Mouse (Mus musculus): ENCODE measurements around the gene Urad. TPM values are rescaled to one million over a fixed set of nuclear protein-coding genes. Genes with fewer than 3 reads are reported as not detected.

The Urad gene
- total and polyA plus RNA-seq, 3 experiments: not detected

DNA sequence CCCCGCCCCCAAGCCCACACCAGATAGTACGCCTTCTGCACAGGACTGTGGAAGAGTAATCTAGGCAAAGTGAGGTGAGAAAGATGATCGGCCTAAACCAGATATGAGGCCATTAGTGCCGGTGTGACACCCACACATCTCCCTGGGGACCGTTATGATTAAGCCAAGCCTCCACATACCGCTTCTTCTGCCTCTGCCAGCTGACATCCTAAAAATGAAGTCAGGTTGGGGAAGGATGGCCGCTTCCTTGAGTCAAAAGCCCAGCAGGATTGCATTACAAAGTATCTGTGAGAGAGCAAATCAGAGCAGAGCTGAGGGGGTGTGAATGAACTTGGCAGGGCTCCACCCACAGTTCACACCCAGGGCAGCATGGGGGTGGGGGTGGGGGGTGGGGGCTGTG is 10.5 kb upstream of the Urad start:
- Histone ChIP-seq H3K36me3 (ENCODE audit: control insufficient read depth, insufficient read depth, low read length) (no peaks in the 10 kb centered on the region), H3K79me2 (replicated peaks; ENCODE audit: control insufficient read depth, insufficient read depth, low read length) (no peaks in the 10 kb centered on the region), H3K27ac (no peak overlapping the region), H3K4me3 (no peak overlapping the region), H3K9ac (ENCODE audit: low read depth, low read length) (no peak overlapping the region), H3K4me1 (ENCODE audit: control insufficient read depth, insufficient read depth, low read length) (no peaks in the 10 kb centered on the region), H3K27me3 (ENCODE audit: control insufficient read depth, insufficient read depth, low read length) (no peaks in the 10 kb centered on the region)
- intact Hi-C loops (cut with DNase I): no loop called here
- whole genome bisulfite sequencing: 27% methylated on average over 7 of the region's 7 CpGs
- TF ChIP-seq CTCF (IDR thresholded peaks at IDR 0.05) (no peak), EP300 (IDR thresholded peaks at IDR 0.05; ENCODE audit: insufficient read depth, low read depth, low read length) (no peak), POLR2A (IDR thresholded peaks at IDR 0.05; ENCODE audit: insufficient read depth, low read depth, low read length) (no peak)
- DNase-seq: no peak

DNA sequence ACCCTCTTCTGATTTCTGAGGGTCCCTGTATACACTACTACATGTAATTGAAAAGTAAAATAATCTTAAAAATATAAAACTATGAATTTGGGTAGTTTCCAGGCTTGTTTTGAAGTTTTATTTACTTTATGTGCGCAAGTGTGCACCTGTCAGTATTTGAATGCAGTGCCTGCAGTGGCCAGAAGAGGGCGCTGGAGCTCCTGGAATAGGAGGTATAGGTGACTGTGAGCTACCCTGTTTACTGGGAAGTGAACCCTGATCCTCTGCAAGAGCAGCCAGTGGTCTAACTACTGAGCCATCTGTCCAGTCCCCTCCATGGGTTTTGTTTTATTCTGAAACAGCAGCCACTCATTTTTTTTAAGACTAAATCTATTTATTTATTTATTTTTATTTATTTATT is 9.3 kb upstream of the Urad start:
- H3K27ac ChIP-seq: no peak overlapping the region
- H3K27me3 ChIP-seq (ENCODE audit: control insufficient read depth, insufficient read depth, low read length): no peaks in the 10 kb centered on the region
- 40% methylated on average over 2 of the region's 2 CpGs for WGBS
- no peaks in the 10 kb centered on the region for H3K4me1 ChIP-seq (ENCODE audit: control insufficient read depth, insufficient read depth, low read length)
- no peak overlapping the region for H3K9ac ChIP-seq (ENCODE audit: low read depth, low read length)
- H3K4me3 ChIP-seq: no peak overlapping the region
- H3K36me3 ChIP-seq (ENCODE audit: control insufficient read depth, insufficient read depth, low read length): no peaks in the 10 kb centered on the region
- TF ChIP-seq POLR2A (IDR thresholded peaks at IDR 0.05; ENCODE audit: insufficient read depth, low read depth, low read length) (no peak), CTCF (IDR thresholded peaks at IDR 0.05) (peak; percentile 71), EP300 (IDR thresholded peaks at IDR 0.05; ENCODE audit: insufficient read depth, low read depth, low read length) (no peak)
- intact Hi-C loops (cut with DNase I): no loop called here
- DNase-seq: peak in 1 of 2 experiments; percentile 52
- H3K79me2 ChIP-seq (replicated peaks; ENCODE audit: control insufficient read depth, insufficient read depth, low read length): no peaks in the 10 kb centered on the region

DNA sequence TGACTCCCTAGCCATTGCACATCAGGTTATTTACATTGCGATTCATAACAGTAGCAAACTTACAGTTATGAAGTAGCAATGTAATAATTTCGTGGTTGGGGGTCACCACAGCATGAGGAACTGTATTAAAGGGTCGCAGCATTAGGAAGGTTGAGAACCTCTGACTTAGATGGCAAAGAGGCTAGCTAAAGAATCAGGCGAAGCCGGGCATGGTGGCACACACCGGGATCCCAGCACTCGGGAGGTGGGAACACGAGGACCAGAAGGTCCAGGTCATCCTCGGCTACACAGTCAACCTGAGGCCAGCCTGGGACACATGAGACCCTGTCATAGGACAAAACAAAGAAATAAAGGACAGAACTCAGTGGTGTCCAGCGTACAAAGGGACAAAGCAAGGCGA is 7.7 kb upstream of the Urad start:
- H3K27me3 ChIP-seq (ENCODE audit: control insufficient read depth, insufficient read depth, low read length): no peaks in the 10 kb centered on the region
- no peaks in the 10 kb centered on the region for H3K79me2 ChIP-seq (replicated peaks; ENCODE audit: control insufficient read depth, insufficient read depth, low read length)
- H3K9ac ChIP-seq (ENCODE audit: low read depth, low read length): no peak overlapping the region
- intact Hi-C loops (cut with DNase I): no loop called here
- no peak overlapping the region for H3K27ac ChIP-seq
- no peaks in the 10 kb centered on the region for H3K4me1 ChIP-seq (ENCODE audit: control insufficient read depth, insufficient read depth, low read length)
- no peak for DNase-seq
- 78% methylated on average over 11 of the region's 11 CpGs for WGBS
- no peak overlapping the region for H3K4me3 ChIP-seq
- H3K36me3 ChIP-seq (ENCODE audit: control insufficient read depth, insufficient read depth, low read length): no peaks in the 10 kb centered on the region
- TF ChIP-seq EP300 (IDR thresholded peaks at IDR 0.05; ENCODE audit: insufficient read depth, low read depth, low read length): no peak
- TF ChIP-seq CTCF (IDR thresholded peaks at IDR 0.05): no peak
- TF ChIP-seq POLR2A (IDR thresholded peaks at IDR 0.05; ENCODE audit: insufficient read depth, low read depth, low read length): no peak

DNA sequence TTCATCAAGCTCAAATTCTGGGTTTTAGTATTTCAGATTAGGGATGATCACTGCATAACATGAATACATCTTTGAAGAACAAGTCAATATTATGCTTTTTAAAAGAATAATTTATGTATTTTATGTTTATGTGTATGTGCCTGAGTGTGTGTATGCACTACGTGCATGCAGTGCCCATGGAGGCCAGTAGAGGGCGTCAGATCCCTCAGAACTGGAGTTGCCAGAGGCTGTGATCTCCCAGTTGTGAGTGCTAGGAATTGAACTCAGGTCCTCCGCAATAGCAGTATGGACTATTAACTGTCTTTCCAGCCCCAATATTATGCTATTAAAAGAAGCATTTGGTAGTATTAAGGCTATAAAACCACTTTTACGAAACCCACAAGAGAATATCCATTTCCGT is 5.4 kb upstream of the Urad start:
- no peak for DNase-seq
- intact Hi-C loops (cut with DNase I): no loop called here

DNA sequence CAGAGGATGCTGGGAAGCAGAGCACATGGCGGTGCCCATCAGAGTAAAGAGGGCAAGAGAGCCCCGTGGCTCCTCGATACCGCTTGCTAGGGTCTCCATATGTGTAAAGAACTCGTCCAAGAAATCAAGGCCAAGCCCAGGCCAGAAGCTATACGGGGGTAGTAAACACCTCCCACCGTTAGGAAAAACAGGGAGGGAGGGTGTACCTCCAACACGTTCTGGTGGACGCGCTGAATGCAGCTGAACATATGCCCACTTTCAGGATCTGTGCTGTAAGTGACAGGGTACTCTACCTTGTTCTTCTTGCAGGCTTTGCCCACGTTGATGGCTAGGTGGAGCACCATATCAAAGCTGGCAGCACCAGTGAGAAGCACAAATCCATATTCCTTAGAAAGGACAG is 3.7 kb upstream of the Urad start:
- H3K4me3 ChIP-seq: no peak overlapping the region
- no peak for DNase-seq
- no peaks in the 10 kb centered on the region for H3K36me3 ChIP-seq (ENCODE audit: control insufficient read depth, insufficient read depth, low read length)
- no peaks in the 10 kb centered on the region for H3K4me1 ChIP-seq (ENCODE audit: control insufficient read depth, insufficient read depth, low read length)
- H3K9ac ChIP-seq (ENCODE audit: low read depth, low read length): no peak overlapping the region
- H3K27me3 ChIP-seq (ENCODE audit: control insufficient read depth, insufficient read depth, low read length): no peaks in the 10 kb centered on the region
- H3K79me2 ChIP-seq (replicated peaks; ENCODE audit: control insufficient read depth, insufficient read depth, low read length): no peaks in the 10 kb centered on the region
- H3K27ac ChIP-seq: no peak overlapping the region
- 68% methylated on average over 11 of the region's 11 CpGs for WGBS
- TF ChIP-seq EP300 (IDR thresholded peaks at IDR 0.05; ENCODE audit: insufficient read depth, low read depth, low read length) (no peak), CTCF (IDR thresholded peaks at IDR 0.05) (no peak), POLR2A (IDR thresholded peaks at IDR 0.05; ENCODE audit: insufficient read depth, low read depth, low read length) (no peak)
- intact Hi-C loops (cut with DNase I): no loop called here

More for the DNA sequence above, 5.4 kb upstream of the Urad start:
- no peak overlapping the region for H3K9ac ChIP-seq (ENCODE audit: low read depth, low read length)
- no peak overlapping the region for H3K4me3 ChIP-seq
- no peak overlapping the region for H3K27ac ChIP-seq
- H3K36me3 ChIP-seq (ENCODE audit: control insufficient read depth, insufficient read depth, low read length): no peaks in the 10 kb centered on the region
- peak; percentile 26 for TF ChIP-seq CTCF (IDR thresholded peaks at IDR 0.05)
- TF ChIP-seq EP300 (IDR thresholded peaks at IDR 0.05; ENCODE audit: insufficient read depth, low read depth, low read length): no peak
- no peaks in the 10 kb centered on the region for H3K27me3 ChIP-seq (ENCODE audit: control insufficient read depth, insufficient read depth, low read length)
- H3K4me1 ChIP-seq (ENCODE audit: control insufficient read depth, insufficient read depth, low read length): no peaks in the 10 kb centered on the region
- H3K79me2 ChIP-seq (replicated peaks; ENCODE audit: control insufficient read depth, insufficient read depth, low read length): no peaks in the 10 kb centered on the region
- 84% methylated on average over 5 of the region's 5 CpGs for WGBS

DNA sequence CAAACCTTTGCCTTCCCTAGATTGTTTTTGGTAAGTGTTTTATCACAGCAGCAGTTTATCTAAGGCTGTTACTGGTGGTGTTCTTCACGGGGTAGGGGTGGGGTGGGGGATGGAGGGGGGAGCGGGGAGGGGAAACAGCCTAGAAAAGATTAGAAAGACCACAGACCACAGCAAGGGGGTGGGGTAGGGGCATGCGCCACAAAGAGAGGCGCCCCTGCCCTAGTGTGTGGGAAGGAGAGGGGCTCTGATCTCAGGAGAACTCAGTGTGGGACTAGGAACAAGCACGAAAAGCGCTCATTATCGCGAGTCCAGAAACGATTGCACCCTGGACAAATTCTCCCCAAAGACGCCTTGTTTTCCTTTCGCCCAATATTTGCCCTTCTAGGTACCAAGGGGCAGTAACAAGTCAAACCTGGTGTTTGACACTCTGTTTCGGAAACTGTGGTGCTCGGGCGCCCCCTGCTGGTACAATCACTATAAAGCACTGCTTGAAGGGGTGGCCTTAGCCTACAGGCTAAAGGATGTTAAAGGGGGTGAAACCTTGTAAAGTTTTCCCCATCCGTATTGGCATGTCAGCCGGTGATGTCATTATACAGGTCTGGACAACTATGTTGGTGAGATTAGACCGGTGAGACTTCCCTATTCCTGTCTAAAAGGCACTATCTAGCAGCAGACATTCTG is 1.1 kb upstream of the Urad start:
- H3K4me3 ChIP-seq: no peak overlapping the region
- no peak overlapping the region for H3K27ac ChIP-seq
- H3K79me2 ChIP-seq (replicated peaks; ENCODE audit: control insufficient read depth, insufficient read depth, low read length): no peaks in the 10 kb centered on the region
- no peak overlapping the region for H3K9ac ChIP-seq (ENCODE audit: low read depth, low read length)
- H3K27me3 ChIP-seq (ENCODE audit: control insufficient read depth, insufficient read depth, low read length): no peaks in the 10 kb centered on the region
- TF ChIP-seq POLR2A (IDR thresholded peaks at IDR 0.05; ENCODE audit: insufficient read depth, low read depth, low read length): no peak
- peak; percentile 90 for TF ChIP-seq CTCF (IDR thresholded peaks at IDR 0.05)
- WGBS: 10% methylated on average over 17 of the region's 17 CpGs
- intact Hi-C loops (cut with DNase I): loop anchor here (5.0 kb wide), 1 partner anchor 616 kb away; no protein-coding TSS in a partner anchor
- no peaks in the 10 kb centered on the region for H3K4me1 ChIP-seq (ENCODE audit: control insufficient read depth, insufficient read depth, low read length)
- DNase-seq: peak; percentile 54 to 78
- H3K36me3 ChIP-seq (ENCODE audit: control insufficient read depth, insufficient read depth, low read length): no peaks in the 10 kb centered on the region

All from heart, adult 2 months (tissue).